Mouse (Mus musculus): ENCODE data around the gene Olfr145. TPM values are rescaled to one million over a fixed set of nuclear protein-coding genes. Genes with fewer than 3 reads are reported as not detected.

Olfr145 gene
- polyA plus RNA-seq, 1 experiment from 2014 or later: not detected

GRCm38 (mm10) chr9:37926019-37927013, 29.8 kb downstream of the Olfr145 start:
- Histone ChIP-seq H3K27ac (no peak overlapping the region), H3K4me3 (no peak overlapping the region), H3K27me3 (ENCODE audit: low read depth, poor library complexity, severe bottlenecking) (no peaks in the 10 kb centered on the region), H3K4me1 (no peaks in the 10 kb centered on the region), H3K9me3 (replicated peaks) (no peaks in the 10 kb centered on the region), H3K36me3 (no peaks in the 10 kb centered on the region)
- WGBS: 72% methylated on average over 3 of the region's 3 CpGs
- DNase-seq (ENCODE audit: low spot score): no peak

GRCm38 (mm10) chr9:37932519-37932918, 36.0 kb downstream of the Olfr145 start:
- Histone ChIP-seq H3K4me3 (no peak overlapping the region), H3K4me1 (no peaks in the 10 kb centered on the region), H3K27me3 (ENCODE audit: low read depth, poor library complexity, severe bottlenecking) (no peaks in the 10 kb centered on the region), H3K9me3 (replicated peaks) (no peaks in the 10 kb centered on the region), H3K36me3 (no peaks in the 10 kb centered on the region), H3K27ac (no peak overlapping the region)
- WGBS: 9% methylated on average over 11 of the region's 11 CpGs
- DNase-seq (ENCODE audit: low spot score): peak; percentile 50

GRCm38 (mm10) chr9:37934146-37934545, 37.6 kb downstream of the Olfr145 start:
- Histone ChIP-seq H3K4me1 (no peaks in the 10 kb centered on the region), H3K9me3 (replicated peaks) (no peaks in the 10 kb centered on the region), H3K4me3 (no peak overlapping the region), H3K27ac (no peak overlapping the region), H3K27me3 (ENCODE audit: low read depth, poor library complexity, severe bottlenecking) (no peaks in the 10 kb centered on the region), H3K36me3 (no peaks in the 10 kb centered on the region)
- no peak for DNase-seq (ENCODE audit: low spot score)

GRCm38 (mm10) chr9:37941167-37941566, 44.6 kb downstream of the Olfr145 start:
- H3K36me3 ChIP-seq: no peaks in the 10 kb centered on the region
- no peak for DNase-seq (ENCODE audit: low spot score)
- H3K4me3 ChIP-seq: no peak overlapping the region
- no peak overlapping the region for H3K27ac ChIP-seq
- H3K27me3 ChIP-seq (ENCODE audit: low read depth, poor library complexity, severe bottlenecking): no peaks in the 10 kb centered on the region
- H3K4me1 ChIP-seq: no peaks in the 10 kb centered on the region
- H3K9me3 ChIP-seq (replicated peaks): no peaks in the 10 kb centered on the region
- WGBS: 92% methylated on average over 2 of the region's 2 CpGs

Other genes starting within 250 kb of the Olfr145 start
- 124 and 128 TPM in 2 replicates for gene Tbrg1, start 239.4 kb upstream of the Olfr145 start, polyA plus RNA-seq (2016; fragmentation: Nextera tagmentation; extraction: Ambion mirVana)
- not detected in 2 replicates for gene Panx3, start 227.5 kb upstream of the Olfr145 start, polyA plus RNA-seq (2016; fragmentation: Nextera tagmentation; extraction: Ambion mirVana)
- not detected in 2 replicates for gene Olfr160, start 180.5 kb upstream of the Olfr145 start, polyA plus RNA-seq (2016; fragmentation: Nextera tagmentation; extraction: Ambion mirVana)
- gene Olfr874, start 151.6 kb upstream of the Olfr145 start, polyA plus RNA-seq (2016; fragmentation: Nextera tagmentation; extraction: Ambion mirVana): not detected in 2 replicates
- gene Olfr875, start 124.9 kb upstream of the Olfr145 start, polyA plus RNA-seq (2016; fragmentation: Nextera tagmentation; extraction: Ambion mirVana): not detected in 2 replicates
- gene Olfr876, start 93.7 kb upstream of the Olfr145 start, polyA plus RNA-seq (2016; fragmentation: Nextera tagmentation; extraction: Ambion mirVana): not detected in 2 replicates
- not detected in 2 replicates for gene Olfr877, start 42.5 kb upstream of the Olfr145 start, polyA plus RNA-seq (2016; fragmentation: Nextera tagmentation; extraction: Ambion mirVana)
- not detected in 2 replicates for gene Olfr878, start 21.1 kb downstream of the Olfr145 start, polyA plus RNA-seq (2016; fragmentation: Nextera tagmentation; extraction: Ambion mirVana)
- gene Olfr881, start 95.1 kb downstream of the Olfr145 start, polyA plus RNA-seq (2016; fragmentation: Nextera tagmentation; extraction: Ambion mirVana): not detected in 2 replicates
- not detected in 2 replicates for gene Olfr883, start 129.1 kb downstream of the Olfr145 start, polyA plus RNA-seq (2016; fragmentation: Nextera tagmentation; extraction: Ambion mirVana)
- gene Olfr884, start 149.8 kb downstream of the Olfr145 start, polyA plus RNA-seq (2016; fragmentation: Nextera tagmentation; extraction: Ambion mirVana): not detected in 2 replicates
- not detected in 2 replicates for gene Olfr885, start 164.6 kb downstream of the Olfr145 start, polyA plus RNA-seq (2016; fragmentation: Nextera tagmentation; extraction: Ambion mirVana)
- gene Olfr887, start 187.3 kb downstream of the Olfr145 start, polyA plus RNA-seq (2016; fragmentation: Nextera tagmentation; extraction: Ambion mirVana): not detected in 2 replicates
- gene Olfr888, start 211.4 kb downstream of the Olfr145 start, polyA plus RNA-seq (2016; fragmentation: Nextera tagmentation; extraction: Ambion mirVana): not detected in 2 replicates
- 0.05 and 0.16 TPM in 2 replicates for gene Olfr889, start 218.5 kb downstream of the Olfr145 start, polyA plus RNA-seq (2016; fragmentation: Nextera tagmentation; extraction: Ambion mirVana)
- not detected in 2 replicates for gene Olfr890, start 245.8 kb downstream of the Olfr145 start, polyA plus RNA-seq (2016; fragmentation: Nextera tagmentation; extraction: Ambion mirVana)

All from limb, embryonic 10.5 days (tissue).